Mouse (Mus musculus): ENCODE measurements around the gene Nup37.

- TF ChIP-seq CTCF (IDR thresholded peaks at IDR 0.05; ENCODE audit: control insufficient read depth, insufficient read depth, low read length) (no peak), POLR2A (IDR thresholded peaks at IDR 0.05; ENCODE audit: borderline replicate concordance, control insufficient read depth, low read depth, low read length) (no peak)
These were observed 20.8 kb downstream of the Nup37 start for GRCm38 (mm10) chr10:88167438-88168077.
